Mouse (Mus musculus): Measurements from ENCODE around the gene Fgf15.
A peak's percentile ranks its signal among the peaks of the same experiment; 100 is the strongest.

Fgf15 gene

DNA sequence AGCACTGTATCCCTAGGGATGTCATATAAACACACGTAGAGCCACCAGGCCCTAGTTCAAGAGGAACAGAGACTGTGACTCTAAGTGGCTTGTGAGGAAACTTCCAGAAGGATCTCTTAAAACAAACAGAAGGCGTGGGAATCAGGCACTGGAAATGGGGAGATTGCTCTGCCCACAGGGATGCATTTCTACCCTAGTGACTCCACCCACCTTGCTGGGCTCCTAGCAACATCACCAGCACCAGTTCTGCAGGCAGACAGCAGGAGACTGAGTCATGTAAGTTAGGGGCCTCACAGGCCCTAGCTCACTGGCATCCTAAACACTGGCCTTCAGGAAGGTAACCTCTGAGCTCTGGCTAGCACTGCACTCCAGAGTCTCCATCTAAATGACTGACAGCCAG is 4.5 kb upstream of the Fgf15 start:
- no peak for DNase-seq

DNA sequence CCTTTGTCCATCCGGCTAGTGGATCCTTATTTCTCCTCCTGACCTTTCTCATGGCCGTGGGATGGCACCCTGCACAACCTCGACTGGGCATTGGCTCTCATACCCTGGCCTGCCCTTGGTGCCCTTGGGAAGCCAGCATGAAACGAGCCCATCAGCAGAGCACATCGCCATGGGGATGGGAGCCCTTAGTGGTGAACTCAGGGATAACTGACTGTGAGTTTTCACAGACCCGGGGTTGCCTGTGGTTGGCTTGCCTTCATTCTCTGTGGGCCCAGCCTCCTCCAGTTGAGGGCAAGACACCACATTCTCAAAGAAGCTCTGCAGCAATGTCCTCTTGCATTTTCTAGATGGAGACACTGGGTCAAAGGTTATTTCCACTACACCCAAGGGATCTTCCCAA is 4.0 kb upstream of the Fgf15 start:
- no peak for DNase-seq

DNA sequence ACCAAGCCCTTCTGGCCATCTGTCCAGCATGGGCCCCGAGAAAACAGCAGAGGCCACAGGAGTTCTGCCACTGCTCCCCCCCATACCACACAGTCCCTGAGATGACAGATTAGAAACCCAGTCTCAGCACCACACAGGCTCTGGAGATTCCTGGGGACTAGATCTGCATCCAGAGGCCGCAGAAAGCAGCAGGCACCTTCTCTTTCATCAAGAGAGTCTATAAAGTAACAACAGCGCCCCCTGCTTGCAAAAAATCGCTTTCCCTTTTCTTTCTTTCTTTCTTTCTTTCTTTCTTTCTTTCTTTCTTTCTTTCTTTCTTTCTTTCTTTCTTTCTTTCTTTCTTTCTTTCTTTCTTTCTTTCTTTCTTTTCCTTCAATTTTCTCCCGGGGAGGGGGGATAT is 2.1 kb upstream of the Fgf15 start:
- peak; percentile 23 to 32 for DNase-seq

- no peak for DNase-seq
Measured at GRCm38 (mm10) chr7:144894706-144895105, 1.6 kb upstream of the Fgf15 start.

- peak; percentile 58 to 60 for DNase-seq
Measured at GRCm38 (mm10) chr7:144895305-144896111, 823 bp upstream of the Fgf15 start.

GRCm38 (mm10) chr7:144898506-144898905 is 2.2 kb downstream of the Fgf15 start:
- no peak for DNase-seq

DNA sequence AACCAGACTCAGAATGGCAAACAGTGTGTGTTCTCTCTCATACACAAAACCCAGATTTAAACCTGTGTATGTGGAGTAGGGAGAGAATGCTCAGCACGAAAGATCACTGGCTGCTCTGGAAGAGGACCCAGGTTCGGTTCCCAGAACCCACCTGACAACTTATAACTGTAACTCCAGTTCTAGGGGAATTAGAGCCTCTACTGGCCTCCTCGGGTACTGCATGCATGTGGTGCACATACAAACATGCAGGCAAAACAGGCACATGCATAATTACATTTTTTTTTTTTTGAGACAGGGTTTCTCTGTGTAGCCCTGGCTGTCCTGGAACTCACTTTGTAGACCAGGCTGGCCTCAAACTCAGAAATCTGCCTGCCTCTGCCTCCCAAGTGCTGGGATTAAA is 9.2 kb downstream of the Fgf15 start:
- peak; percentile 28 to 34 for DNase-seq

DNA sequence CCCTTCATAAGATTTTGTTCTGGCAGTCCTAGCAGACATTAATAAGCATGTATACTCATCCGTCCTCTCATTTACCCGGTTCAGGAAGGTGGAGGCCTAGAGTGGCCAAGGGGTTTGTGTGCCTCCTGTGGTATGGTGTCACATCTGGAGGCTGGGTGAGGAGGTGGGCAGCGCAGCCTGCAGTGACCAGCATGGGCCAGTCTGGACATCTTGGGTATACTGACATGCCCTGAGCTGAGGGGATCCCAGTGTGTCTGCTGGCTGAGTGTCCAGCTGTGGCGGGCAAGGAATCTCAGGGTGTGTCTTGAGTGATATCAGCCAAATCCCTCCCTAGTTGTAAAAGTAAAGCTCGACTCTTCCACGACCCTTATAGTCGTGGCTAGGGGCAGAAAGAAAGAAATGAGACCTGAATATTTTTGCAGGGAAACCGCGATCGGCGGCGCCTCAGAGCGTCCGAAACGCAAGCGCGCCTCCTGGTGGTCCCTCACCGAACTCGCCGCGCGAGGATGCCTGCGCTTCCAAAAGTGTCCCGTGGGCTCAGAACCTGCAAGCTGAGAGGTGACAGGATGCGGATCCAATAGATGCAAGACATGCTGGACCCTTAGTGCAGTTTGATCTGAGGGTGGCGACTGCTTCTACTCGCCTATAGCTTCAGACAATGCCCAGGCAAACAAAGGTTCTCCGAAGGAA is 10.5 kb downstream of the Fgf15 start:
- DNase-seq = peak; percentile 78 to 79

GRCm38 (mm10) chr7:144907793-144908192 is 11.5 kb downstream of the Fgf15 start:
- peak; percentile 19 to 26 for DNase-seq

DNA sequence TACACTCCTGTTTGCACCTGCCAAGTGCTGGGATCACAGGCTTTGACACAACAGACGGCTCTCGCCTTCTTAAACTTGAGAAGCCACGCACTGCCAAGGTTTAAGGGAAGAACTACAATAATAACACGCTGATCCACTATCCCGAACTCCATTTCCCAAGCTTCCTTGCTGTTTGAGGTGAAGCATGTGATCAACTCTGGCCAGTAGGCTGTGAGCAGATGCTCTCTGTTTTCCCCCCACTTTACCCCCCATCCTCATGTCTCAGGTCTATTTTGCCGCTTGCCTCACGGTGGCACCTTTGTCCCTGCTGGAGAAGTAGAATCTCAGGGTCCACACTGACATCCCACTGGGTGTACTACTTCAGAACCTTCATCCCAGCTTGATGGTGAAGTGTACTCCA is 12.4 kb downstream of the Fgf15 start:
- no peak for DNase-seq

GRCm38 (mm10) chr7:144911121-144911520 is 14.8 kb downstream of the Fgf15 start:
- no peak for DNase-seq

DNA sequence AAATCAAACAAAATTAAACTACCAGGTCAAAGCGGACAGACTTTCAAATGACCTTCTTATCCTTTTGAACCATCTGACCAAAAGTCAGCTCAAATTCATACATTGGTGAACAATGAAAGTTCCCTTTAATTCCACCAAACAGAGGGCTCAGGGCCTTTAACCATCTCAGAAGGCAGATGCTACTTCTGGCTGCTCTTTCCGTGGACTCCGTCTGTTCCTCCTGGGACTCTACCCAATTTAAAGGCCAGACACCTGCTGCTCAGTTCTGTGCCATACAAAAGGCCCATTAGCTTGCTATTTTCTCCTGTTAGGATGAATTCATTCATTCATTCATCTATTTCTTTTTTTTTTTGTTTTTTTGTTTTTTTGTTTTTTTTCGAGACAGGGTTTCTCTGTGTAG is 16.6 kb downstream of the Fgf15 start:
- DNase-seq = no peak

GRCm38 (mm10) chr7:144914296-144914947 is 18.1 kb downstream of the Fgf15 start:
- DNase-seq = peak; percentile 31 to 40

- peak; percentile 94 to 95 for DNase-seq
Measured at GRCm38 (mm10) chr7:144914948-144915750, 18.8 kb downstream of the Fgf15 start, which contains the start of gene LTO1. TSS of gene LTO1 (plus strand) at chr7:144915100.

GRCm38 (mm10) chr7:144918823-144919222 is 22.5 kb downstream of the Fgf15 start:
- DNase-seq = no peak

DNA sequence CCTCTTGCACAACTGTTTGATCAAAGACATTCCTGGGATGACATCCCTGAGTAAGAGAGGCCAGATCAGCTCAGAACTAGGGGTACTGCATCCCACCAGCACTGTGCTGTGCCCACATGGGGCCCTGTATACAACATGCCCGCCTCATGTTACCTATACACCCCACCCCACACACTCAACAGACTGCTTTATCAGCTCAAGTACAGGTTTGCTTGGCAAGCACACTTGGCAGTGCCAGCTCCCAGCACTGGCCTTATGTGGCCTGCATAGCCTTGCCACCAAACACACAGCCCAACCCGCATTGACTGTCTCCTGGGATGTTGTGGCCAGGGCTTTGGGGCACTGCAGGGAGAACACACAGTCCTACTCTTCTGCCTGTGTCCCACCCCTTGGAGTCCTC is 31.3 kb downstream of the Fgf15 start:
- DNase-seq = no peak

DNA sequence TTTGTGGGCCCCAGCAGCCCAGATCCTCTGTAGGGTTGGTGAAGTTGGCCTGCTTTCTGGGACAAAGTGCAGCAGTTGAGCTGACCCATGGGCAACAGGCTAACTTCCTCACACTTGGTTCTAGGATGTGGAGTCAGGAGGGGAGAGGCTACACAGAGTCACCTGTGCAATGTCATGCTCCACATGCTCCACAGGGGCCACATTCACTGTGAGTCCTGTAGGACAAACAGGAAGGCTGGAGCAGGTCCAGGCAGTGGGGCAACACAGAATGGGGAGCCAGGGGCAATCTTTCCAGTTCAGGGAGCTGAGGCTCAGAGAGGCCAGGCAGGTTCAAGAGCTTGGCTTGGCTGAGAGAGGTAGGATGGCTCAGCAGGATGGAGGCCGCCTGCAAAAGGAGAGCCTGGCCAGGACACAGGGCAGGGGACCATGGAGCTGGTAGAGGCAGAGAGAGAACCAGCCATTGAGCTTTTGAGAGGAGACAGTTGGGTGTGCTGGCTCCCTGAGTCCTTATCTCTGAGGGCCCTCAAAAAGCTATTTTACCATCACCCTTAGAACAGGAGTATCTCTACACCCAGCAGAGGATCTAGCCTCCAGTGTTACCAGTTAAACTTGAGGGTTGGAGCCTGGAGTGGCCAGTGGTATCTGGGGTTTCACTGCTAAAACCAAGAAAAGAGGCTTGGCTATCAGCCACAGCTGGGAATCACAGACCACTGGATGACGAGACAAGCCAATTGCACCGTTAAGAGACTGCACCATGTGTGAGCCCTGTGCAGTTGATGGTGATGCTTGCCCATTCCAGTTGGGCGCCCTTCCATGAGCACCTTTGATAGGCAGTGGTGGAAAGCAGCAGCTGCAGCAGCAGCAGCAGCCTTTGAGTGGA is 31.9 kb downstream of the Fgf15 start:
- no peak for DNase-seq

DNA sequence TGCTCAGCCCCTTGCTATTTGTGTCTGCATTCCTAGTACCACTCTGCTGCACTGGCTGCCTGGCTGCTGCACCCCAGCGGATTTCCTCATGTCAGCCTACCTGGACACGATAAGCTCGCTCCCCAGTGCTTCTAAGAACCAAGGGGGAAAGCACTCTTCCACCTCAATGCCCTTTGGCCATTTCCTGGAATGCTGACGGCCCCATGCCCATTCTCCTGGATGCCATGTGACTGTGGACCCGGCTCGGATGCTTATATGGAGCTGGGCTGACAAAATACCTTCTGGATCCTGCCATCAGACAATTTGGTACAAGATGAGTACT is 32.5 kb downstream of the Fgf15 start:
- no peak for DNase-seq

DNA sequence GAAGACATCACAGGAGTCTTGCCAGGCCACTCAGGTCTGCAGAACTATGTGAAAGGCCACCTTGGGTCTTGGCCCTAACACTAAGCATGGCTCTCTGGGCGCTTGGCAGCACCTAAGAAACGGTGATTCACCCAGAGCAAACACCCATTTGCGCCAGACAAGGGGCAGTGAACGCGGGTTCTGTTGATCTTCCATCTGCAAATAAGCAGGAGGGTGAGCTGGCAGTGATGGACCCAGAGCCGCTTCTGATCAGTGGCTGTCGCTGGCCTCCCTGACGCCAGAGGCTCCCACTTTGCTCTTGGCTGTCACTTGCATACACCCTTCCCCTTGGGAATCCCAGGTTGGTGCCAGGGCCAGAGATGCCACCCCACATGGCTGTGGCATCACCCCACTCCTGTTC is 33.2 kb downstream of the Fgf15 start:
- DNase-seq = no peak

DNA sequence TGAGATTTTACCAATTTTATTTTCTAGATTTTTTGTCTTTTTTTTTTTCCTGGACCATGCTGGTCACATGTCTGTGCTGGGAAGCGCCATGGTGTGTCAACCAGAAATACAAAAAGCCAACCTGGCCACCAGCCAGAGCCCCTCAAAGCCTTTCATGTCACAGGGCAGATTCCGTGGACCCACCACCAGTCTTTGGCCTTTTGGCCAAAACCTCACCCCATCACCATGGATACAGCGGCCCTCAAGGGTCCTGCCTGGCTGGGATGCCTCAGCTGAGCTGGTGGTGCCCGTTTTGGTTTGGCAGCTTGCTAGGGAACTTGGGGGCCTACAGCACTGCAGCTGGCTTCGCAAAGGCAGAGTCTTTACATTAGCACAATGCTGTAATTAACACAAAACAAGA is 33.6 kb downstream of the Fgf15 start:
- no peak for DNase-seq

DNA sequence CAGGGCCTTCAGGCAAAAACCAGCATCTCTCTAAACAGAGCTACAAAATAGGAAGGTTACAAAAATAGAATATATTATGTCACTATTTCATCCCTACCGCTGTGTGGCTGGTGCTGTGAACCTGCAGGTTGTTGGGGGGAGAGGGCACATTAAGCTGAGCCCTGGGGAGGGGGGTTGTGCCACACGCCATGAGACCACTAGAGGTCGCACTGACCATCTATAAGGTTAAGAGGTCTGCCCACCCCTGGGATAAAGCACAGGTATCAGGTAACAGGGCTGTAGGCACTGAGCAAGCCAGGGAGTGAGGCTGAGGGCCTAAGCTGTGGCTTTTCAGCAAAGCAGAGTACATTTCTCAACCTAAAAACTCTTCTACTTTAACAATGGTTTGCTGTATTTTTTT is 35.4 kb downstream of the Fgf15 start:
- peak; percentile 57 to 63 for DNase-seq

DNA sequence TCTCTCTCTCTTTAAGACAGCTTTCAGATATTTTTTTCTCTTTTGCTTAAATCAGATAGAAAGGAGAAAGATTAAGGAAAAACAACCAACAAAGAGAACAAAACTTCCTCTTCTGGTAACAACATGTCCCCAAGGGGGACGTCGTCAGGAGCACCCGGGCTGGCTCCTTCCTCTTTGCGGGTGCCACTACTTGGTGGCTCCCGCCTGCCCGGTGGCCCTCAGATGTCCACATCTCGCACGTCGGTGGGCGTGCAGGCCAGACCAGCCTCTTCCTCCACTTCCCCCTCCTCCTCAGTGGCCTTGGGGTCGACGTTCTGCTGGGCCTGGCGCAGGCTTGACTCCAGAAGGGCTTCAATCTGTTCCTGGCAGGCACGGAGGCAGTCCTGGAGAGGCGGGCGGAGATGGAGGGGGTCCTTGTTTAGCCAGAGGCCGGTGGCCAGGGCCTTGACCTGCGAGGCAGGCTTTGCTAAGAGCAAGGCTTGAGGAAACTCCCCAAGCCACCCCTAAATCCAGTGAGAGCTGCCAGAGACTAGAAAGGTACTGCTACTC is 36.1 kb downstream of the Fgf15 start:
- DNase-seq = peak; percentile 37
